Mouse (Mus musculus): Measurements from ENCODE around the gene Stk24.
A peak's percentile ranks its signal among the peaks of the same experiment; 100 is the strongest.

Stk24 gene

DNA sequence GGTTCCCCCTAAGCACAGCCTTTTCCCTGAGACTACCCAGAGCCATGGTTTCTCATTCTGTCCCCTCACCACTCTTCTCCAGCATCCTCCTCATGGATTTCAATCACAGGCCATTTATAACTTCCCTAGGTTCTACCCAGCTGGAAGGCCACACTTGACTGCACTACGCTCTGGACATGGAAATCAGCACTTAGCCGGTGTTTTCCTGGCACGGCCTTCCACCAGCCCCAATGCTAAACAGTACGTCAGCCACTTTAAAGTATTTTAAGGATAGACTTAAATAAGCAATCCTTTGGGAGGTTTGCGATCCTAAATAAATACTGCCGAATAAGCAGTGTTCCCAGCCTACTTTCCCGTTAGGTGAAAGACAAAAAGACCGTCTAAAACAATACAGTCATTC is 29.8 kb downstream of the Stk24 start:
- DNase-seq (ENCODE audit: low spot score): no peak

DNA sequence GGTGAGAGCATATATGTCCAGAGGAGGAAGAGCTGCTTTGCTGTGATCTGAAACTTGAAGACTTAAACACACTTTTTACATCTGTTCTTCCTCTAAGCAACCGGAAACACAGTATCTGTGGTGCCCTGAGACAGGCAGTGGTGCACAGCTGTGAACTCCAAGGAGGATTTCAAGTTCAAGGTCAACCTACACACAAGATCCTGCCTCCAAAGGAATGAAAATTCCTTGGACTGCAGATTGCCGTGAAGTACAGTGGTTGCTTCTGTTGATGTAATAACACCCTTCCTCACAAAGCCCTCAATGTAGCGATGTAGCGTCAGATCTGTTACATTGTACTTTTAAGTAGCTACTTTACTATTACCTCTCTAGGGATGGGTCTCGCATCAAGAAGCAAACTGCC is 30.5 kb downstream of the Stk24 start:
- no peak for DNase-seq (ENCODE audit: low spot score)

- DNase-seq (ENCODE audit: low spot score): peak; percentile 43
These were observed 31.6 kb downstream of the Stk24 start for GRCm38 (mm10) chr14:121348256-121348655.

- no peak for DNase-seq (ENCODE audit: low spot score)
These were observed 32.7 kb downstream of the Stk24 start for GRCm38 (mm10) chr14:121347134-121347533.

- no peak for DNase-seq (ENCODE audit: low spot score)
These were observed 33.2 kb downstream of the Stk24 start for GRCm38 (mm10) chr14:121346654-121347053.

GRCm38 (mm10) chr14:121346053-121346452 is 33.8 kb downstream of the Stk24 start:
- DNase-seq (ENCODE audit: low spot score): no peak

DNA sequence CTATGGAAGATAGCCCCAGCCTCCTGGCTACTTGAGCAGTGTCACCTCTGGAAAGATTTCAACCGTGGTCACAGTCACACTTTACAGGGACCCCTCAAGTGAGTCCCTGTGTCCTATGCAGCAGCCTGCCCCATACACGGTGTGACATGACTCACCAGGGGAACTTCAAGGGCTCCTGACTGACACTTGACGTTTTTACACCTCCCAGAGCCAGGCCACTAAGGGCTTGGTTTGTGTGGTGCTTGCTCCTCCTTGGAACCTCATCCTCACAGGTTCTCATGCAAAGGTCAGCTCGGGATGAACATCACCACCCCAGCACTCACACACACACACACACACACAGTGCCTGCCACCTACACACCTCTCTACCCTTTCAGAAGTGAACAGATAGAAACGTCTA is 34.9 kb downstream of the Stk24 start:
- no peak for DNase-seq (ENCODE audit: low spot score)

GRCm38 (mm10) chr14:121342885-121343284 is 36.9 kb downstream of the Stk24 start:
- no peak for DNase-seq (ENCODE audit: low spot score)

- no peak for DNase-seq (ENCODE audit: low spot score)
These were observed 39.8 kb downstream of the Stk24 start for GRCm38 (mm10) chr14:121339951-121340401.

- no peak for DNase-seq (ENCODE audit: low spot score)
These were observed 40.8 kb downstream of the Stk24 start for GRCm38 (mm10) chr14:121338819-121339573.

GRCm38 (mm10) chr14:121330090-121330408 is 49.8 kb downstream of the Stk24 start:
- no peak for DNase-seq (ENCODE audit: low spot score)

DNA sequence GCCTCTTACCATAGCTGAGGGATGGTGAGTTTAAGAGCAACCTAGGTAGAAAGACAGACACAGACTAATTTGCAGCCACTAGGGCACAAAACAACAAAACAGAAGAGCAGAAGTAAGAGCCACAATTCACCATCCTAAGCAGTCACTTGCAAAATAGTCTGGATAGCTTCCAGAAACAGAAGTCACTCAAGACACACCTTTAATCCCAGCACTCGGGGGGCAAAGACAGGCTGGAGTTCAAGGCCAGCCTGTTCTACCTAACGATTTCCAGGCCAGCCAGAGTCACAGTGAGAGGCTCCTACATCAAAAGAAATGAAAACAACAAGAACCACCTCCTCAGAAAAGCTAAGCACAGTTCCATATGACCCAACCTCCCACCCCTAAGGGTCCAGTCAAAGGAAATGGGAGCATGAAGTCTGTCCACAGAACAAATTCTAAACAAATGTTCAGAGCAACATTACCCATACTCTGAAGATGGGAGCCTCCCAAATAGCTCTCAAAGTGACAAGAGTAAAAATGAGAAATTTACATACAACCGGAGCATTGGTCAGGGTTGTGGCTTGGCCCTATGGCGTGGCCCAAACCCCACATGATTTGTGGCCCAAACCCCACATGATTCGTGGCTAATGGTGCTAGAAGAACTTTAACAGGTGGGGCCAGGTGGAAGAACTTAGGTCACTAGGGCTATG is 50.3 kb downstream of the Stk24 start:
- no peak for DNase-seq (ENCODE audit: low spot score)

- no peak for DNase-seq (ENCODE audit: low spot score)
These were observed 50.9 kb downstream of the Stk24 start for GRCm38 (mm10) chr14:121328878-121329277.

- DNase-seq (ENCODE audit: low spot score): no peak
These were observed 53.4 kb downstream of the Stk24 start for GRCm38 (mm10) chr14:121326432-121326831.

GRCm38 (mm10) chr14:121324521-121325330 is 55.1 kb downstream of the Stk24 start:
- no peak for DNase-seq (ENCODE audit: low spot score)

- no peak for DNase-seq (ENCODE audit: low spot score)
These were observed 57.2 kb downstream of the Stk24 start for GRCm38 (mm10) chr14:121322641-121323040.

GRCm38 (mm10) chr14:121322150-121322549 is 57.7 kb downstream of the Stk24 start:
- no peak for DNase-seq (ENCODE audit: low spot score)

GRCm38 (mm10) chr14:121318382-121318781 is 61.4 kb downstream of the Stk24 start:
- no peak for DNase-seq (ENCODE audit: low spot score)

DNA sequence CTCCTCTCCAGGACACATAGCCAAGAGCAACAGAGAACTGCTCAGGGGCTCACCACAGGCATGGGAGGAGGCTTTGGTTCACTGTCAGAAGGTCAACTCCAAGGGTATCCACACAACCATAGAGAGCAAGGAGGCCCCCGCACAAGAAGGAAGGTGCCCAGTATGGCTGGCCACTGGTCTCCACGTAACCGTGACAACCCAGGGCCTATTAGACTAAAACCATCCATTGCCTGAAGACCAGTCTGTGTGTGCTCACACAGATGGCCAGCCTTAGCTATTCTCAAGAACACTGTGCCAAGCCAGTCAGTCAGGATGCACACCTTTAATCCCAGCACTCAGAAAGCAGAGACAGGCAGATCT is 62.5 kb downstream of the Stk24 start:
- DNase-seq (ENCODE audit: low spot score): no peak

GRCm38 (mm10) chr14:121316631-121317311 is 63.0 kb downstream of the Stk24 start:
- no peak for DNase-seq (ENCODE audit: low spot score)

- DNase-seq (ENCODE audit: low spot score): no peak
These were observed 63.7 kb downstream of the Stk24 start for GRCm38 (mm10) chr14:121316136-121316535.

DNA sequence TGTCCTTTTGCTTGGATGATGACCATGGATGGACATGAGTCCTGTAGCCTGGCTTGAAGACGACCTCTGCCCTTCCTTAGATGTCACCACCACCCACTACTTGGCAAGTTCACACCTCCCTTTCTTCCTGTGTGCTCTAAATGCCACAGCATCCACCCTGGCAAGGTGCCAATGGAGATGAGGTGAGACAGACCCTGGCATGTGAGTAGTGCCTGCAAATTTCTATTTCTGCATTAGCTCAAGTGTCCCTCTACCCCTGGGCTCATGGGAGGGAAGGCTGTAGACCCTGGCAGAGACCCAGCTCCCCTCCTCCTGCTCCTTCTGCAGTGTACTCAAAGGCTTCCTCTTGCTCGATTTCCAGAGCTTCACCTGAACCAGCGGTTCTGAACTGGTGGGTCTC is 64.9 kb downstream of the Stk24 start:
- no peak for DNase-seq (ENCODE audit: low spot score)
